Mouse (Mus musculus): ENCODE results near the gene Fance. TPM values are rescaled to one million over a fixed set of nuclear protein-coding genes. Genes with fewer than 3 reads are reported as not detected.
A peak's percentile ranks its signal among the peaks of the same experiment; 100 is the strongest.

Gene Fance
- polyA plus RNA-seq, 1 experiment from 2014 or later: 21.2 TPM

DNA sequence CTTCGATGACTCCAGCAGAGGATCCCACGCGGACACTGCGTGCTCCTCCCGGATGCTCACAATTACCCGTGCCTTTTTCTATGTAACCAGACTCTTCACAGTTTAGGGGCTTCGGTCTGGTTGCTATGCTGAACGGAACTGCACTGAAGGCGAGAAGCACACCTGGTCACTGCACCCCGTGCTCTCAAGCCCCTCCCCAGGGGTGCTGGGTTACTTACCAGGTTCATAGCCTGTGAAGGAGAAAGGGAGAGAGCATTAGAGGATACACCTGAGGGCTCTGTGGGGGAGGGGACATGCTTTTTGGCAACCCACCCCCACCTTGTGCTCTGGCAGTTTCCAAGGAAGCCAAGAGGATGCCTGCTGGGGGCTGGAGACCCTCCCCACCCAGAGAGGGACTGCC, 21.9 kb downstream of the Fance start:
- Histone ChIP-seq H3K9me3 (replicated peaks; ENCODE audit: control insufficient read depth, low read length) (no peaks in the 10 kb centered on the region), H3K4me2 (ENCODE audit: low read depth, low read length) (no peak overlapping the region), H3K27ac (replicated peaks; ENCODE audit: low read depth, low read length) (no peak overlapping the region), H3K9ac (replicated peaks; ENCODE audit: low read length) (no peak overlapping the region), H3K27me3 (ENCODE audit: control insufficient read depth, insufficient read depth, low read length) (no peaks in the 10 kb centered on the region), H3K4me1 (ENCODE audit: control insufficient read depth, insufficient read depth, low read length) (peaks cover 4% of the 10 kb centered on the region), H3K36me3 (replicated peaks; ENCODE audit: control insufficient read depth, insufficient read depth, low read depth, low read length) (peaks cover 11% of the 10 kb centered on the region), H3K4me3 (ENCODE audit: low read depth, low read length) (no peak overlapping the region)
- DNase-seq (ENCODE audit: low spot score) (no peak), ATAC-seq (replicated peaks; ENCODE audit: insufficient number of reproducible peaks, low FRiP score, low TSS enrichment, low read depth) (no peak)
- 73% methylated on average over 10 of the region's 10 CpGs for WGBS

DNA sequence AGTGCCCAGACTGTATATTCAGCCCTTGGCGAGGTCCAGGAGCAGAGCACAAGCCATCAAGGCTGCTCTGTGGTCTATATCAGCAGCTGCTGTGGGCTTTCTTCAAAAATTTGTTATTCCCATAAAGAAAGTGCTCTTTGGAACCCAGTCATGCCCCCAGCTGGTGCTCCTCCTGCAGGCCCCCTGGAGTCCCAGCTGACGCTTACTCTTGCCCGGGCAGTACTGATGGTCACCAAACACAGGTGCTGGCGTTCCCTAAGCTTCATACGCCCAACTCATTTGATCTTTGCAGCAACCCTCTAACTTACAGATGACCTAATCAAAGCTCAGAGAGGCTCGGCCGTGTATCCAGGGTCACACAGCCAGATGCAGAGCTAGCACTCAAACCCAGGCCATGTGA, 24.2 kb downstream of the Fance start:
- Histone ChIP-seq H3K9me3 (replicated peaks; ENCODE audit: control insufficient read depth, low read length) (no peaks in the 10 kb centered on the region), H3K36me3 (replicated peaks; ENCODE audit: control insufficient read depth, insufficient read depth, low read depth, low read length) (peaks cover 9% of the 10 kb centered on the region), H3K9ac (replicated peaks; ENCODE audit: low read length) (no peak overlapping the region), H3K4me2 (ENCODE audit: low read depth, low read length) (no peak overlapping the region), H3K4me3 (ENCODE audit: low read depth, low read length) (no peak overlapping the region), H3K27me3 (ENCODE audit: control insufficient read depth, insufficient read depth, low read length) (no peaks in the 10 kb centered on the region), H3K4me1 (ENCODE audit: control insufficient read depth, insufficient read depth, low read length) (peaks cover 4% of the 10 kb centered on the region), H3K27ac (replicated peaks; ENCODE audit: low read depth, low read length) (no peak overlapping the region)
- ATAC-seq (replicated peaks; ENCODE audit: insufficient number of reproducible peaks, low FRiP score, low TSS enrichment, low read depth) (no peak), DNase-seq (ENCODE audit: low spot score) (no peak)
- WGBS: 89% methylated on average over 7 of the region's 7 CpGs

DNA sequence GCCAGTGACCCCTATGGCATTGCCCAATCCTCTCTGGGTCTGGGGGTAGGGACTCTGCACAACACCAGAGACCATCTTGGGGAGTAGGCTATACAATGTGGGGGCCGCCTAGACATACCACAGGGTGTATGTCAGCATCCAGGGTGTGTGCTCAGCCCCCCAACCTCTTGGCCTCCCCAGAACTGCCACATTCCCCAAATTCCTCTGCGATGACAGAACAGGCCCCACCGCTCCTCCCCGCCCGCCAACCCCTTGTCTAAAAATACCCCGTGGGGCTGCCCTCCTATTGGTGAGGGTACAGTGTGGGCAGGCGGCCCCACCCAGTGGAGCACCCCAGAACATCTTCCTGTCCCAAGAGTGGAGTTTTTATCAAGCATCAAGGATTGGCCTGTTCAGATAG, 27.3 kb downstream of the Fance start:
- DNase-seq (ENCODE audit: low spot score): no peak
- Histone ChIP-seq H3K9me3 (replicated peaks; ENCODE audit: control insufficient read depth, low read length) (no peaks in the 10 kb centered on the region), H3K36me3 (replicated peaks; ENCODE audit: control insufficient read depth, insufficient read depth, low read depth, low read length) (peaks cover 9% of the 10 kb centered on the region), H3K4me1 (ENCODE audit: control insufficient read depth, insufficient read depth, low read length) (peaks cover 17% of the 10 kb centered on the region), H3K4me3 (ENCODE audit: low read depth, low read length) (no peak overlapping the region), H3K27ac (replicated peaks; ENCODE audit: low read depth, low read length) (peak overlapping the region; percentile 22; the same call in 1 of the 2 replicates), H3K9ac (replicated peaks; ENCODE audit: low read length) (peak overlapping the region; percentile 20; the same call in 1 of the 2 replicates), H3K27me3 (ENCODE audit: control insufficient read depth, insufficient read depth, low read length) (no peaks in the 10 kb centered on the region), H3K4me2 (ENCODE audit: low read depth, low read length) (0 out of 2 replicates have a peak overlapping the region, but pooled peaks have one; percentile 1)
- 77% methylated on average over 7 of the region's 7 CpGs for WGBS
- peak; percentile 7; the same call in 1 of the 2 replicates for ATAC-seq (replicated peaks; ENCODE audit: insufficient number of reproducible peaks, low FRiP score, low TSS enrichment, low read depth)

DNA sequence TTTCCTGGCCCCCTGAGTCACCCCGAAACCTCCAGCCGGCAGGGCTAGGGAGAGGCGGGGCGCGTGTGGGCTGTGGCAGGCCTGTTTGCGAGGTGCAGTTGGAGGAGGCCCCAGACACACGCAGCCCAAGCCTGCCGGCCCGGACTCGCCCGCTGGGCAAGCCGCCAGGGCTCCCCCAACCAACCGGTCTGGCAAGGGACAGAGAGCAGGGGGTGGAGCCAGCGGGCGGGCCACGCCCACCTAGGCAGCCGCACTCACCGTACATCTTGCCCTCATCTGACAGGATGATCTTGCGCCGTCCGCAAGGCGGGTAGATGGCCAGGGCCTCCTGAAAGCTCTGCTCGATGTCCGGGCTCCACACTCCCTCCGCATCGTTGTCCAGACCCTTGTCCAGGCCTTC, 27.8 kb downstream of the Fance start:
- peak; percentile 52 for ATAC-seq (replicated peaks; ENCODE audit: insufficient number of reproducible peaks, low FRiP score, low TSS enrichment, low read depth)
- Histone ChIP-seq H3K4me1 (ENCODE audit: control insufficient read depth, insufficient read depth, low read length) (peaks cover 22% of the 10 kb centered on the region), H3K36me3 (replicated peaks; ENCODE audit: control insufficient read depth, insufficient read depth, low read depth, low read length) (peaks cover 9% of the 10 kb centered on the region), H3K4me3 (ENCODE audit: low read depth, low read length) (no peak overlapping the region), H3K27me3 (ENCODE audit: control insufficient read depth, insufficient read depth, low read length) (no peaks in the 10 kb centered on the region), H3K9me3 (replicated peaks; ENCODE audit: control insufficient read depth, low read length) (no peaks in the 10 kb centered on the region), H3K9ac (replicated peaks; ENCODE audit: low read length) (peak overlapping the region; percentile 43), H3K4me2 (ENCODE audit: low read depth, low read length) (peak overlapping the region; percentile 2), H3K27ac (replicated peaks; ENCODE audit: low read depth, low read length) (peak overlapping the region; percentile 22; the same call in 1 of the 2 replicates)
- DNase-seq (ENCODE audit: low spot score): peak; percentile 67
- 10% methylated on average over 26 of the region's 26 CpGs for WGBS

DNA sequence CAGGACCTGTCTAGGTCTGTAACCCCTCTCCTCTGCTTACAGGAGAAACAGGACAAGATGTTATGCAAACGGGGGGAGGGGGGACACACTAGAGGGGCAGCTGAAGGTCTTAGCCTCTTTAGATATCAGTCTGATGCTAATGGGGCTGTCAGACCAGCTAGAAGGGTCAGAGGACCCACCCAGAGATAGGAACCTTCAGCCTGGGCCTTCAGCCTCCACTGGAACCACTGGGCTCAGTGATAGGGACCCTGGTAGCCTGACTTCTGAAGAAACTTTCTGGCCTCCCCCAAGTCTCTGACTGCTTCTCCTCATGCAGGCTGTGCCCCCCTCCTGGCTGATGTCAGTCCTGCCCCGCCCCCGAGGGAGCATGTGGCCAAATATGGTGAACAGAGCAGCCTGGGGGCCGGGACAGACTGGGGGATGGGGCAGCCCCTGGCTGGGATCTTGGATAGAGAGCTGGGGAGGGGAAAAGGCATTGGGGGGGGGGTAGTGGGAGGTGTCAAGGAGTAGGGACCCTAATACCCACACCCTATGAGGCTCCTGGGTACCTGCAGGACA, 30.8 kb downstream of the Fance start:
- Histone ChIP-seq H3K4me1 (ENCODE audit: control insufficient read depth, insufficient read depth, low read length) (peaks cover 30% of the 10 kb centered on the region), H3K9ac (replicated peaks; ENCODE audit: low read length) (no peak overlapping the region; the same call in 1 of the 2 replicates), H3K36me3 (replicated peaks; ENCODE audit: control insufficient read depth, insufficient read depth, low read depth, low read length) (peaks cover 5% of the 10 kb centered on the region; the same call in 1 of the 2 replicates), H3K27me3 (ENCODE audit: control insufficient read depth, insufficient read depth, low read length) (no peaks in the 10 kb centered on the region), H3K4me3 (ENCODE audit: low read depth, low read length) (no peak overlapping the region), H3K4me2 (ENCODE audit: low read depth, low read length) (no peak overlapping the region; the same call in 1 of the 2 replicates), H3K9me3 (replicated peaks; ENCODE audit: control insufficient read depth, low read length) (no peaks in the 10 kb centered on the region), H3K27ac (replicated peaks; ENCODE audit: low read depth, low read length) (peak overlapping the region; percentile 35; the same call in 1 of the 2 replicates)
- whole genome bisulfite sequencing: 27% methylated on average over 4 of the region's 4 CpGs
- DNase-seq (ENCODE audit: low spot score) (no peak), ATAC-seq (replicated peaks; ENCODE audit: insufficient number of reproducible peaks, low FRiP score, low TSS enrichment, low read depth) (no peak)

DNA sequence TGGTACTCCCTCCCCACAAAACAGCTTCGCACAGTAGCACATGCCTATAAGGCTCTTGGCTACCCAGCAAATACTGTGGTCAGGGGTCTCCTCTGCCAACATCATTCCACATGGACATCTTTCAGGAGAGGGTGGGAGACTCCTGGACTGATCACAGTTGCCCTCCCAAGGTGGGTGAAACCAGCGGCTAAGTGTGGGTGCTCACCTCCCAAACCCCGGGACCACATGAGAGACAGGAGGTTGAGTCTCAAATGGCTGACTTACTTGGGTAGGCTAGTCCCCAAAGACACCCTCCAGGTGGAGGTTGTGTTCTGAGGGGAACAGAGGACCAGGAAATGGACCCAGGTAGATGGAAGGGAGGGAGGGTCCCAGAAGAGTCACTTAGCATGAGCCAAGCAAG, 31.4 kb downstream of the Fance start:
- H3K9me3 ChIP-seq (replicated peaks; ENCODE audit: control insufficient read depth, low read length): no peaks in the 10 kb centered on the region
- peaks cover 3% of the 10 kb centered on the region; the same call in 1 of the 2 replicates for H3K36me3 ChIP-seq (replicated peaks; ENCODE audit: control insufficient read depth, insufficient read depth, low read depth, low read length)
- ATAC-seq (replicated peaks; ENCODE audit: insufficient number of reproducible peaks, low FRiP score, low TSS enrichment, low read depth): no peak
- 50% methylated on average over 3 of the region's 3 CpGs for WGBS
- no peak overlapping the region for H3K27ac ChIP-seq (replicated peaks; ENCODE audit: low read depth, low read length)
- no peak overlapping the region; the same call in 1 of the 2 replicates for H3K4me2 ChIP-seq (ENCODE audit: low read depth, low read length)
- no peak overlapping the region for H3K4me3 ChIP-seq (ENCODE audit: low read depth, low read length)
- peaks cover 30% of the 10 kb centered on the region for H3K4me1 ChIP-seq (ENCODE audit: control insufficient read depth, insufficient read depth, low read length)
- no peak for DNase-seq (ENCODE audit: low spot score)
- 0 out of 2 replicates have a peak overlapping the region, but pooled peaks have one; percentile 25 for H3K9ac ChIP-seq (replicated peaks; ENCODE audit: low read length)
- H3K27me3 ChIP-seq (ENCODE audit: control insufficient read depth, insufficient read depth, low read length): no peaks in the 10 kb centered on the region

DNA sequence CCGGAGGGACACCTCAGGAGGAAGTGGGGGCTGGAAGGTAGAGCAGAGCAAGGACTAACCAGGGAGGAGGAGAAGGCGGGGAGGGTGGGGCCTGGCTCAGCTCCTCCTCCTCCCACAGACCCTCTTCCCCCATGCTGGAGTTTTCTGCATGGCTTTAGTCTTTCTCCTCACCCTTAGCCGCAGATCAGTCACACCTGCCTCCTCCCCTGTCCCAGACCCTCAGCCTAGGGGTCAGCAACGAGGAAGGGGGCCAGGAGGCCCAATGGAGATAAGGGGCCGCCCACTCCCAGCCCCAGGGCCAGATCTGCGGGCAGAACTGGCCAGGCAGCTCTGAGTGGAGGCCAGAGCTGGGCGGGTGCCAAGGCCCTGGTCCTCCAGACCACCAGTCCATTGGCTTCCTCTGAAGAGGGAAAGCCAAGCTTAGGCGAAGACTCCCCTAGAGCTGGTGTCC, 32.0 kb downstream of the Fance start:
- Histone ChIP-seq H3K27ac (replicated peaks; ENCODE audit: low read depth, low read length) (peak overlapping the region; percentile 70), H3K4me3 (ENCODE audit: low read depth, low read length) (no peak overlapping the region), H3K9ac (replicated peaks; ENCODE audit: low read length) (peak overlapping the region; percentile 25; the same call in 1 of the 2 replicates), H3K4me1 (ENCODE audit: control insufficient read depth, insufficient read depth, low read length) (peaks cover 30% of the 10 kb centered on the region), H3K9me3 (replicated peaks; ENCODE audit: control insufficient read depth, low read length) (no peaks in the 10 kb centered on the region), H3K36me3 (replicated peaks; ENCODE audit: control insufficient read depth, insufficient read depth, low read depth, low read length) (no peaks in the 10 kb centered on the region), H3K27me3 (ENCODE audit: control insufficient read depth, insufficient read depth, low read length) (no peaks in the 10 kb centered on the region), H3K4me2 (ENCODE audit: low read depth, low read length) (peak overlapping the region; percentile 43)
- DNase-seq (ENCODE audit: low spot score) (no peak), ATAC-seq (replicated peaks; ENCODE audit: insufficient number of reproducible peaks, low FRiP score, low TSS enrichment, low read depth) (no peak)
- 10% methylated on average over 8 of the region's 8 CpGs for WGBS

DNA sequence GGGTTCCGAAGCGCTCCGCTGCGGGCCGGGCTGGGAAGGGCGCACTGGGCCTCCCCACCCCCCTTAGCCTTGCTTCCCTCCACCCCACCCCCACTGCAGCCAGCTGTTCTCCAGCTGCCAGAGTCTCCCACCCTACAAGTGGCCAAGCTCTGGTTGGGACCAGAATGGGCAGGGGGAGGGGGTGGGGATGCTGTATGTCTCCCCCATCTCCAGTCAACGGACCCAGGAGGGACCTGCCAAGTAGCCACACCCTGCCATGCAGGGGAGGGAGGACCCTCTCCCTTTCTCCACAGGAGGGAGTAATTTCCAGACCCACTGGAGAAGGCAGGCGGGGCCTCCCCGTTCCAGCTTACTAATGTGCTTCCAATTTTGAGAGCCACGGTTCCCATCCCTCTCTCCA, 32.6 kb downstream of the Fance start:
- Histone ChIP-seq H3K9me3 (replicated peaks; ENCODE audit: control insufficient read depth, low read length) (no peaks in the 10 kb centered on the region), H3K4me3 (ENCODE audit: low read depth, low read length) (no peak overlapping the region), H3K27me3 (ENCODE audit: control insufficient read depth, insufficient read depth, low read length) (no peaks in the 10 kb centered on the region), H3K36me3 (replicated peaks; ENCODE audit: control insufficient read depth, insufficient read depth, low read depth, low read length) (no peaks in the 10 kb centered on the region), H3K4me2 (ENCODE audit: low read depth, low read length) (peak overlapping the region; percentile 43), H3K9ac (replicated peaks; ENCODE audit: low read length) (peak overlapping the region; percentile 25; the same call in 1 of the 2 replicates), H3K27ac (replicated peaks; ENCODE audit: low read depth, low read length) (peak overlapping the region; percentile 70), H3K4me1 (ENCODE audit: control insufficient read depth, insufficient read depth, low read length) (peaks cover 30% of the 10 kb centered on the region)
- WGBS: 5% methylated on average over 8 of the region's 10 CpGs
- peak; percentile 70 for DNase-seq (ENCODE audit: low spot score)
- ATAC-seq (replicated peaks; ENCODE audit: insufficient number of reproducible peaks, low FRiP score, low TSS enrichment, low read depth): no peak
